Mouse (Mus musculus) midbrain, embryonic 15.5 days (tissue): ENCODE measurements at regions not wholly inside any gene's neighbourhood (a gene's known extent, or its start where the extent isn't known, plus 50 kb on each side); places are given as distances from the start of the nearest gene placed in this dataset.
A peak's percentile ranks its signal among the peaks of the same experiment; 100 is the strongest.

ENCODE experiments used
- ATAC-seq: fragments of 200-750 bp; cut with Nextera tagmentation; replicated peaks from 2 replicates; pipeline ENCODE4 v1.8.0; 2017; ENCODE audit warnings: moderate TSS enrichment
- H3K27ac ChIP-seq: fragments of 300-500 bp; sonication (generic); 2 replicates; pipeline ENCODE4 v1.5.1; 2015; ENCODE audit warnings: mild to moderate bottlenecking, inconsistent platforms
- H3K27me3 ChIP-seq: fragments of 300-500 bp; sonication (generic); replicated peaks from 2 replicates; pipeline ENCODE4 v1.6.1; 2015; ENCODE audit warnings: inconsistent platforms
- H3K36me3 ChIP-seq: fragments of 300-500 bp; sonication (generic); replicated peaks from 2 replicates; pipeline ENCODE4 v1.6.1; 2015; ENCODE audit warnings: inconsistent platforms
- H3K4me1 ChIP-seq: fragments of 300-500 bp; sonication (generic); 2 replicates; pipeline ENCODE4 v1.6.1; 2015; ENCODE audit warnings: inconsistent platforms
- H3K4me2 ChIP-seq: fragments of 300-500 bp; sonication (generic); 2 replicates; pipeline ENCODE4 v1.6.1; 2015; ENCODE audit warnings: inconsistent platforms, mild to moderate bottlenecking, moderate library complexity
- H3K4me3 ChIP-seq: fragments of 300-500 bp; sonication (generic); 2 replicates; pipeline ENCODE4 v1.5.1; 2015; ENCODE audit warnings: mild to moderate bottlenecking, inconsistent platforms
- H3K9ac ChIP-seq: fragments of 300-500 bp; sonication (generic); 2 replicates; pipeline ENCODE4 v1.6.1; 2015; ENCODE audit warnings: mild to moderate bottlenecking, inconsistent platforms
- H3K9me3 ChIP-seq: fragments of 300-500 bp; sonication (generic); 2 replicates; pipeline ENCODE4 v1.6.1; 2016; ENCODE audit warnings: inconsistent platforms
- WGBS: fragments of 180-500 bp; shearing (Covaris S2); methylation state at CpG from one replicate; pipeline ENCODE4 v1.1.7; 2015; ENCODE audit warnings: mixed read lengths; 5-methylcytosine and 5-hydroxymethylcytosine counted together

DNA sequence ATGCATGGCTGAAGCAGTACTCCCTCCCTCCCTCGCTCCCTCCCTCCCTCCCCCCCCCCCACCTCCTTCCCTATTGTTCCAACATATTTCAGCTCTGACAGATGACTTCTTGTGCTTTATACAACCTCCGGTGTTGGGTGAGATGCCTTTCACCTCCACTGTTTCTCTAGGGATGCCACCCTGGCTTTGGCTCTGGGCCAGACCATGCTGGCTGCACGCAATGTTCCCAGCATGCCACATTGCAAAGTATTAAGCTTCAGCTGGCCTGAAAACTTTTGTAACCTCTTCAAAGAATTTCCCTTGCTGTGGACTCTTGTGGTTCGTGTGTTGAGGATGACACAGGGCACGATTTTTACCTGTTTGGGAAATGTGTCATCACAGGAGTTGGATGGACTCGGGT is 107.1 kb upstream of the Cd180 start:
- no peaks in the 10 kb centered on the region for H3K9me3 ChIP-seq
- H3K4me3 ChIP-seq = no peak overlapping the region
- H3K27me3 ChIP-seq = no peaks in the 10 kb centered on the region; the same call in 1 of the 2 replicates
- no peak overlapping the region for H3K27ac ChIP-seq
- H3K36me3 ChIP-seq = no peaks in the 10 kb centered on the region
- H3K4me2 ChIP-seq = no peak overlapping the region
- no peak overlapping the region for H3K9ac ChIP-seq
- peaks cover 17% of the 10 kb centered on the region for H3K4me1 ChIP-seq
- ATAC-seq = no peak
- WGBS = 54% methylated on average over 5 of the region's 6 CpGs

DNA sequence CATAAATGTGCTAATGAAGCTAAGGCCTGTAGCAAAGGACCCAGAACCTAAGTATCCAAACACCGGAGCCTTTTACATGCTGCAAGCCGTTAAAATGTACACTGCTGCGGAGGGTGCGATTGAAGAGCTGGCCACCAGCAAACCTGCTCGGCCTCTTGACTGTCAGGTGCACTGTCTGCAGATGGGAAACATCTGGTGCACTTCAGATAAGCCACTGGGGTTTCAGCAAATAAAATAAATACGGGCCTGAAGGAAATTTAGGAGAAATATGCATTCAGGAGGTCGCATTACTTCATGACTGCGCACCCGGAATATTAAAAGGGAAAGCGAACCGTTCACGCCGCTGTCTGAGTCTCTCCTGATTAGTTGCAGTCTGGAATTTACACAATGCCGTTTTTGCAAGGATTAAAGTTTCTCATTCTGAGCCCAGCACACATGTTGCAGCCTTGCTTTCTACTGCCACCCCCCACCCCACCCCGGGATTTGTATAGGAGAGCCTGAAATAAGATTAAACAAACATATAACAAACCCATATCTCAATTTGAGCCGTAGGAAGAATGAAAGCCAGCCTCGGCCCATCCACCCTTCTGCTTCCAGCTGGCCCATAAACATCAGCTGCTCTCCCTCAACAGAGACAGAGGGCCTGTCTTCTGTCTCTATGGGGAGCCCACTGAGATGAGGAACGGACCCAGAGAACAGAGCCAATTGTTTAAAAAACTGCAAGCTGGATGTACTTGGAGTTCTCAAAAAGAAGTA is 103.5 kb upstream of the Cd180 start:
- peak; percentile 72 for ATAC-seq

DNA sequence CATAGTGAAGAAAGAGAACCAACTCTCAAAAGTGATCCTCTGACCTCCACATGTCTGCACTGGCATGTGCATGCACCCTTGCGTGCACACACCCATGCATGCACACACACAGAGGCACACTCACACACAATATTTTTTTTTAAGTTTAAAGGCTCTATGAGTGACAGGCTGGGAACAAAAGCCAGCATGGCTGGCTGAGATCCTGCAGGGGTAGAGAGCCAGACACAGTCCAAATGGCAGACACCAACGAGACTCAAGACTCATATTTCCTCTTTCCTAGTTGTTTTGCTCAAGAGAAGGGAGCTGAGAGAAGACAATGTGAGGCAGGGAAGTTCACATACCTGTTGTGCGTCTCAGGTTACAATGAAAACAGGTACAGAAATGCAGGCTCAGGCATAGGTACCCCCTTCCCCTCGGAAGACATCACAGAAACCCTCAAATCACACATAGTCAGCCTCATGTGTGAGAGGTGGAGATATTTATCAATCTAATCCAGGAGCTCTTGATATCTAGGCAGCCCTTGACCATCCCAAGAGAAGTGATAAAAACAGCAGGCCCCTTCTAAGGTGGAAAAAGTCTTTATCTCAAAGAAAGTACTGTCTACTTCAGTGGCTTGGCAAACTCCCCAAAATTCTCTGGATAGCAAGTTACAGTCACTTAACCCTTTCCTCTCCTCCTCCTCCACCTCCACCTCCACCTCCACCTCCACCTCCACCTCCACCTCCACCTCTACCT is 101.4 kb upstream of the Cd180 start:
- no peaks in the 10 kb centered on the region; the same call in none of the 2 replicates for H3K27me3 ChIP-seq
- ATAC-seq = no peak

More for the DNA sequence above, 103.5 kb upstream of the Cd180 start:
- peaks cover 19% of the 10 kb centered on the region for H3K4me1 ChIP-seq
- no peaks in the 10 kb centered on the region for H3K36me3 ChIP-seq
- H3K27ac ChIP-seq = peak overlapping the region; percentile 38
- no peaks in the 10 kb centered on the region; the same call in none of the 2 replicates for H3K27me3 ChIP-seq
- 21% methylated on average over 18 of the region's 18 CpGs for WGBS
- peak overlapping the region; percentile 33 for H3K4me2 ChIP-seq
- no peak overlapping the region for H3K9ac ChIP-seq
- no peak overlapping the region for H3K4me3 ChIP-seq
- H3K9me3 ChIP-seq = no peaks in the 10 kb centered on the region

DNA sequence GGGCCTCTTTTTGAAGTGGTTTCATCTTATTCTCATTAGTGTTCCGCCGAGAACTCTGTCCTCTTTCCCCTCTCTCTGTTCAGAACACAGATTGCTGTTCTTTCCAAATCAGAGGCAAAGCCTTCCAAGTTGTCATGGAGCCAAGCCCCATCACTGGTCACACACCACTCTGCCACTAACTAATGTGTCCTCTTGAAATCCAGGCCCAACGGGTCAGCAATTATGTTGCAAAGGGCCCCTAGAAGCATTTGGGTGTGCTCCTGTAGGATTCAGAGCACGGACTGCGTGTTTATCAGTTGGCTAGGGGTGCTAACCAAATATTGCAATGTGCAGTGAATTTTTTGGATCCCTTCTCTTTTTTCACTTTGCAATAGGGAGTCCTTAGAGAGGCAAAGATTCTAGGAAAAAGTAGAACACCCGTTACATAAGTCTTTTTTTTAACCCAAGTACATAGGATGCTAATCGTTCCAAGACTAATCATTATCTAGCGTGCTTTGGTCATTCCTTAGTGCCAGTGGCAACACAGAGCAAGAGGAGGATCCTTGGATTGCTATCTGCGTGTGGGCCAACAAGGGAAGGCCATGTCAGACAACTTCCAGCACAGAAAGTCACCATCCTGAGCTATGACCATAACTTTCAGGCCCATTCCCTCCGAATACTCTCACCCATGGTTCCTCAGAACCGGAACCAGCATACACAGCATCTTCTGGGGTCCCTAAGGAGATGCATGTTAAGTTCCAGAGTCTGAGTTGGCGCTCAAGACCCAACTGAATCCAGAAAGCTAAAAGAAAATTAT is 99.8 kb upstream of the Cd180 start:
- Histone ChIP-seq H3K27me3 (no peaks in the 10 kb centered on the region; the same call in 1 of the 2 replicates), H3K27ac (no peak overlapping the region), H3K36me3 (no peaks in the 10 kb centered on the region), H3K4me2 (no peak overlapping the region), H3K9ac (no peak overlapping the region), H3K9me3 (no peaks in the 10 kb centered on the region), H3K4me1 (peaks cover 23% of the 10 kb centered on the region), H3K4me3 (no peak overlapping the region)
- 89% methylated on average over 12 of the region's 12 CpGs for whole genome bisulfite sequencing
- ATAC-seq = no peak

More for the DNA sequence above, 101.4 kb upstream of the Cd180 start:
- no peak overlapping the region for H3K4me3 ChIP-seq
- no peak overlapping the region for H3K27ac ChIP-seq
- no peaks in the 10 kb centered on the region for H3K9me3 ChIP-seq
- no peak overlapping the region for H3K9ac ChIP-seq
- H3K4me2 ChIP-seq = no peak overlapping the region
- H3K36me3 ChIP-seq = no peaks in the 10 kb centered on the region
- WGBS = 82% methylated on average over 4 of the region's 4 CpGs
- H3K4me1 ChIP-seq = peaks cover 23% of the 10 kb centered on the region

DNA sequence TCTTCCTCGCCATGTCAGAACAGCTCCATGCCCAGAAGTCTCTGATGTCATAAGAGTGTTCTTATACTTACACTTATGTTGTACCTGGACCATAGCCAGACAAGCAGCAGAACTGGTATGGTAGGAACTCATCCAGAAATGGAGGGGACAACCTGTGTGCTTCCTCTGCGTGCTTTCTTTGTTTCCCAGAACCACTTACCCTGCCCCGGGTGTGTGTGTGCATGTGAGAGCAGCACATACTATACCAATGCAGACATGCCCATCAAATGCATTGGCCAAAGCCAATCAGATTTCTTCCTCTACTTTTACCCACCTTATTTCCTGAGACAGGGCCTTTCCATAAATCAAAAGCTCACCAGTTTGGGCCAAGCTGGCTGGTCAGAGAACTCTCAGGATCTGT is 99.2 kb upstream of the Cd180 start:
- Histone ChIP-seq H3K36me3 (no peaks in the 10 kb centered on the region), H3K9me3 (no peaks in the 10 kb centered on the region), H3K9ac (no peak overlapping the region), H3K27ac (no peak overlapping the region), H3K4me1 (peaks cover 23% of the 10 kb centered on the region), H3K27me3 (no peaks in the 10 kb centered on the region; the same call in 1 of the 2 replicates), H3K4me2 (no peak overlapping the region), H3K4me3 (no peak overlapping the region)
- 95% methylated on average over 3 of the region's 3 CpGs for WGBS
- ATAC-seq = no peak

DNA sequence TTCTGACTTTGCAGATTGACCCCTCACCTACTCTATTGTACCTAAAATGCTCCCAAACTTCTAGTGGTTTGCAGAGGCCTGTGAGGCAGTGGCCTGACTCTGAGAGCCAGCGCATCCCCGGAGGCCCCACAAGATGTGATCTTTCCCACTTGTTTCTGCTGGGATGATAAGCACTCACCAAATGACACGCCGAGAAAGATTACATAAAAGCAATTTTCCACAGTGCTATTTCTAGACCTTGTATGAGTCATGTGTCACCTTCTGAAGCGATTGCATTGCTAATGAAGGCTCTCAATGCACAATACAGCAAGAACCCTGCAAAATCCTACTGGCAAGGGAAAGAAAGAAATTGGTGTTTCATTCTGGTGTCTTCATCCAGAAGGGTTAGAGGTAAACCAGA is 97.8 kb upstream of the Cd180 start:
- H3K36me3 ChIP-seq = no peaks in the 10 kb centered on the region
- H3K9me3 ChIP-seq = no peaks in the 10 kb centered on the region
- H3K9ac ChIP-seq = no peak overlapping the region
- H3K4me2 ChIP-seq = no peak overlapping the region
- H3K27ac ChIP-seq = no peak overlapping the region
- no peaks in the 10 kb centered on the region; the same call in 1 of the 2 replicates for H3K27me3 ChIP-seq
- H3K4me3 ChIP-seq = no peak overlapping the region
- peaks cover 12% of the 10 kb centered on the region for H3K4me1 ChIP-seq
- 46% methylated on average over 5 of the region's 5 CpGs for WGBS
- ATAC-seq = no peak

DNA sequence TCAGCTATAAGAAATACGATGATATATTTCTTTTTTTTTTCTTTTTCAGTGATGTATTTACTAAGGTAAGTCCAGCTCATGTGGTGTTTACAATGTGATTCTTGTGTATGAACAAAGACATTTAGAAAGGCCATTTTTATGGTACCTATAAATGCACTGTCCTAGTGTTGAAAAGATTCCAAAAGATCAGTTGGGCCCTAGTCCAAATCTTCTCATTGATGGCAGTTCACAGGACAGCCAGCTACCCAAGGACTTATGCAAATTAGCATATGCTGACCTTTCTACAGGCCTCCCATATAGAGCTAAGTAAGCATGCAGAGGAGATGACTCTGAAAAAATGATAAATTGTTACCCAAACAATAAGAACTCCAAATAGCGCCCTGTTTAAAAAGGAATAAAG is 97.3 kb upstream of the Cd180 start:
- peaks cover 8% of the 10 kb centered on the region; the same call in 1 of the 2 replicates for H3K4me1 ChIP-seq
- H3K36me3 ChIP-seq = no peaks in the 10 kb centered on the region
- no peak for ATAC-seq
- no peak overlapping the region for H3K9ac ChIP-seq
- no peak overlapping the region for H3K27ac ChIP-seq
- no peaks in the 10 kb centered on the region; the same call in 1 of the 2 replicates for H3K27me3 ChIP-seq
- WGBS = 91% methylated on average over 2 of the region's 2 CpGs
- no peak overlapping the region for H3K4me3 ChIP-seq
- H3K9me3 ChIP-seq = no peaks in the 10 kb centered on the region
- H3K4me2 ChIP-seq = no peak overlapping the region

DNA sequence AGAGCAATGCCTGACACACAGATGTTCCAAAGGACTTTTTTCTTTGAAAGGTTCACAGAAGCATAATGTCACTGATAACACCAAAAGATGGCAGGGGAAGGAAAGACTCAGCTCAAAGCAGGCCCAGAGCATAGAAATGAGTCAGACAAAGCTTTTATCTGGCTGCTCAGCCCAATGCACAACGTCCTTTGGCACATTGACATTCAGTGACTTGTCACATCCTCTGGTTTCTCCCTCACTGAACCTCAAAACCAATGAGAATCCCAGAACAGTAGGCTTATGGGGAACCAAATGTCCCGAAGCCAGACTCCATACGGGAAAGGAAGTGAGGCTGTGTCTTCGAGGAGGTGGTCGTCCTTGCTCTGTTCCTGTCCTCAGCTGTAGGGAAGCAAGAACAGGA is 95.2 kb upstream of the Cd180 start:
- Histone ChIP-seq H3K4me2 (no peak overlapping the region), H3K4me3 (no peak overlapping the region), H3K27ac (no peak overlapping the region), H3K4me1 (peaks cover 5% of the 10 kb centered on the region; the same call in 1 of the 2 replicates), H3K27me3 (no peaks in the 10 kb centered on the region; the same call in 1 of the 2 replicates), H3K9ac (no peak overlapping the region), H3K36me3 (no peaks in the 10 kb centered on the region), H3K9me3 (no peaks in the 10 kb centered on the region)
- no peak for ATAC-seq
- WGBS = 81% methylated on average over 5 of the region's 5 CpGs

DNA sequence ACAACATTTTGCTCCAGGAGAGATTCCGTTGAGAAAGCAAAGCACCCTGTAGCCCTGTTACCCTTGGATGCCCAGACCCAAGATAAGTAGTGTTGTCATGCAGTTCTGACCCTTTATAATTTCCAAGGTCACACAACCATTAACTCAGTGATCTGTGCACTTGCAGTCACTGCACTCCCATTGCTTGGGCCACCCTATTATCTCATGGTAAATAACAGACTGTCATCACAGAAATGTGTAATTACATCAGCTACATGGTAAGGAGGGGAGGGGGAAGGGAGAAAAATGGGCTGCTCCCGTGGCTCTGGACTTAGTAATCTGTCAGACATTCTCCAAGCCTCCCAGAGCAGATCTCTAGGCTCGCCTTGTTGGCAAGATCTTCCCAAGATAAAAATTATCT is 93.8 kb upstream of the Cd180 start:
- ATAC-seq = no peak
- 50% methylated on average over 3 of the region's 3 CpGs for WGBS

DNA sequence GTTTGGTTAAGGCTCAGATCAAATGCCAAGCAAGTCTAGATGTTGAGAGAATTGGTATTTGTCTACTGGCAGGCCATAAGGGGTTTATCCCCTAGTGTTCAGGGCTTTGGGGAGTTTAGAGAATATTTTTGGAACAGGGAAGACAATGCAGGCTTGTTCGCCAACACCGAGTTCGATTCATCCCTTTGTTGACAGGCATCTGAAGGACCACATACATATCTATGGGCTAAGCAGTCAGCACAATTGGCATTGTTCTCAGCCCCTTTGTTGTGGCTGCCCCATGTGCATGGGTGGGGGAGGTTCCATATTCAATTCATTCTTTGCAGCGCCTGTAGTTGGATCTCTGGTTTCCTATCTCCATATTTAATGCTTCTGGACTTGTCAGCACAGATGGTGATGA is 93.3 kb upstream of the Cd180 start:
- ATAC-seq = no peak

More for the DNA sequence above, 93.8 kb upstream of the Cd180 start:
- Histone ChIP-seq H3K36me3 (no peaks in the 10 kb centered on the region), H3K27me3 (no peaks in the 10 kb centered on the region), H3K27ac (no peak overlapping the region), H3K4me2 (no peak overlapping the region), H3K4me1 (peaks cover 5% of the 10 kb centered on the region; the same call in 1 of the 2 replicates), H3K4me3 (no peak overlapping the region), H3K9me3 (no peaks in the 10 kb centered on the region), H3K9ac (no peak overlapping the region)

DNA sequence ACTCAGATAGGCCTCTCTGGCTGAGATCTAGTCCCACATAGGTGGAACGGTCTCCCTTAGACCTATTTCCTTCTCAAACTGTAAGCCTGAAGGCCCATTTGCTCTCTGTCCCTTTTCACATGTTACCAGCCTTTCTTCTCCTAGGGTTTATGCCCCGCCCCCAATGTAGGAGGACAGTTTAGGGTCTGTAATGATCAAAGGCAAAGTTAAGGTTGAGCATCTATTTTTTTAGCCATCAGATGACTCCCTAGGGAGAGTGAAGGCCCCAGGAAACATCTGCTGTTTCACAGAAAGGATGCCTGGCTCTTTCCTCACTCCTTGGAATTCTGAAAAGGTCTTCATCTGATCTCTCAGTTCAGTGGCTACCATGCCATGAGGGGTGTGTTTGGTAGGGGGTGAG is 68.9 kb upstream of the Cd180 start:
- WGBS = 98% methylated on average over 2 of the region's 2 CpGs
- no peaks in the 10 kb centered on the region for H3K36me3 ChIP-seq
- no peak overlapping the region for H3K9ac ChIP-seq
- peaks cover 4% of the 10 kb centered on the region; the same call in 1 of the 2 replicates for H3K4me1 ChIP-seq
- no peak for ATAC-seq
- H3K4me2 ChIP-seq = no peak overlapping the region
- H3K4me3 ChIP-seq = no peak overlapping the region
- H3K27ac ChIP-seq = no peak overlapping the region
- no peaks in the 10 kb centered on the region for H3K27me3 ChIP-seq
- no peaks in the 10 kb centered on the region for H3K9me3 ChIP-seq

More for the DNA sequence above, 93.3 kb upstream of the Cd180 start:
- no peaks in the 10 kb centered on the region for H3K36me3 ChIP-seq
- no peaks in the 10 kb centered on the region for H3K9me3 ChIP-seq
- no peaks in the 10 kb centered on the region for H3K27me3 ChIP-seq
- WGBS = 40% methylated on average over 4 of the region's 4 CpGs
- no peak overlapping the region for H3K4me2 ChIP-seq
- no peak overlapping the region for H3K27ac ChIP-seq
- H3K4me1 ChIP-seq = peaks cover 5% of the 10 kb centered on the region; the same call in 1 of the 2 replicates
- no peak overlapping the region for H3K9ac ChIP-seq
- H3K4me3 ChIP-seq = no peak overlapping the region
